Mouse (Mus musculus): Measurements from ENCODE around the gene Gm49318.

DNA sequence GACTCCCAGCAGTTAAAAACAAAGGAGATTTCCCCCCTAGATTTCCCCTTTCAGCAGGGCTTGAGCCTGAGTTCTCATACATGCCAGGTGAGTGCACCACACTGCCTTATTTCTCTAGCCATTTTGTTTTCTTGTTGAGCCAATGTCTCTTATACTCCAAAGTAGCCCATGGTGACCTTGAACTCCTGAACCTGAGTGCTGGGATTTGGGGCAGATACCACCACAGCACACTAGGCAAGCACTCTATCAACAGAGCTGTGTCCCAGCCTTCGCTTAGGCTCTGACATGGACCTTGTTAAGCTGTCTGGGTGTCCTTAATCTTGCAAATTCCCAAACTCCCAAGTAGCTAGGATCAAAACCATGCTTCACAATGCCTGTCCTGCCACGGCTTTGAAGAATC is 29.2 kb downstream of the Gm49318 start:
- TF ChIP-seq CTCF (IDR thresholded peaks at IDR 0.05; ENCODE audit: control insufficient read depth, insufficient read depth, insufficient replicate concordance, low read depth, low read length) (no peak), POLR2A (IDR thresholded peaks at IDR 0.05; ENCODE audit: control insufficient read depth, low read depth, low read length) (no peak)
